Mouse (Mus musculus): Measurements from ENCODE around the gene Ube2s. TPM values are rescaled to one million over a fixed set of nuclear protein-coding genes. Genes with fewer than 3 reads are reported as not detected.

The Ube2s gene
- polyA plus RNA-seq, 1 experiment from 2014 or later, result 174 TPM

DNA sequence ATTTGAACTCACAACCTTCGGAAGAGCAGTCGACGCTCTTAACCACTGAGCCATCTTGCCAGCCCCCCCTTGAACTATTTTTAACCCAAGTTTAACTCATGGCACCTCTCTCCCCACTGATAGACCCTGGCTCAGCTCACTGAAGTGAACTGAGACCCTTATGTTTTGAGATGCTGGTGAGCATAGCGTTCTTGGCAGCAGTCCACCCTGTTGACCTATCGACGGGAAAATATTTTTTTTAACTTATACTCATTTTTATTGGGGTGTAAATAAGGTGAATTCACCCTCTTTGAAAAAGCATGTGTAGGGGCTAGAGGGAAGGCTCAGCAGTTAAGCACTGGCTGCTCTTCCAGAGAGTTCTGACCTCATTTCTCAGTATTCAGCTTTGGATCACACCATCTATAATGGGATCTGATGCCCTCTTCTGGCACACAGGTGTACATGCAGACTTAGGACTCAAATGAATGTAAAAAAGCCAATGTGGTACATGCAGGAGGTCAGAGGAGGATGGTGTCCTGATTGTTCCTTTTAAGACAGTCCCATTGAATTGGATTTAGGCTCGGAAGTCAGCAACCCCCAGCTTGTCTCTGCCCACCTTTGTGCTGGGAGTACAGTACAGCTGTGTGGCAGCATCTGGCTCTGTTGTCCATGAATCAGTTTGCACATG, 16.5 kb downstream of the Ube2s start:
- H3K27ac ChIP-seq, result no peak overlapping the region
- H3K4me3 ChIP-seq (ENCODE audit: inconsistent target), result no peak overlapping the region
- H3K79me2 ChIP-seq (ENCODE audit: inconsistent target), result peaks cover 18% of the 10 kb centered on the region
- 75% methylated on average over 7 of the region's 7 CpGs for WGBS (ENCODE audit: missing documents)
- peaks cover 21% of the 10 kb centered on the region for H3K36me3 ChIP-seq (ENCODE audit: inconsistent target)

DNA sequence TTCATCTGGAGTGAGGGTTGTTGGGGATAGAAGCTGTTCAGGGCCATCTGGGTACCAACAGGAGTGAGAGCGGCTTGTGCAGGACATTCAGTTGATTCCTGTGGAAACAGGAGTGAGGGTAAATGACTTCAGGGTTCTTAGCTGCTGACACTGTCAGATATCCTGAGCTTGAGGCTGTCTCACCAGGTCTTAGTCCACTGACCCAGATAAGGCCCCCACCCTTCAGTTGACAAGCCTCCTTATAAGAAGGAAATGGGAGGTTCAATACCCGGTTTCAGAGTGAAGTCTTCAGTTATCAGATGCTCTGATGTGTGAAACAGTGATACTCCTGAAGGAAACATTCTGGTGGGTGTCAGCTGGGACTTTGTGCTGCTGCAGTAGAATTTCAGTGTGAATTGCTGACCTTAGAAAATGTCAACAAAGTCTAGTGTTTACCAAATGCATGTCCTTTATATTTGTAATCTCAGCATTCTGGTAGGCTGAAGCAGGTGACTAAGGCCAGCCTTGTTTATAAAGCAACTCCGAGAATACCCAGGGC, 17.7 kb downstream of the Ube2s start:
- 69% methylated on average over 3 of the region's 3 CpGs for WGBS (ENCODE audit: missing documents)
- H3K4me3 ChIP-seq (ENCODE audit: inconsistent target), result no peak overlapping the region
- H3K27ac ChIP-seq, result no peak overlapping the region
- peaks cover 21% of the 10 kb centered on the region for H3K36me3 ChIP-seq (ENCODE audit: inconsistent target)
- H3K79me2 ChIP-seq (ENCODE audit: inconsistent target), result peaks cover 18% of the 10 kb centered on the region

DNA sequence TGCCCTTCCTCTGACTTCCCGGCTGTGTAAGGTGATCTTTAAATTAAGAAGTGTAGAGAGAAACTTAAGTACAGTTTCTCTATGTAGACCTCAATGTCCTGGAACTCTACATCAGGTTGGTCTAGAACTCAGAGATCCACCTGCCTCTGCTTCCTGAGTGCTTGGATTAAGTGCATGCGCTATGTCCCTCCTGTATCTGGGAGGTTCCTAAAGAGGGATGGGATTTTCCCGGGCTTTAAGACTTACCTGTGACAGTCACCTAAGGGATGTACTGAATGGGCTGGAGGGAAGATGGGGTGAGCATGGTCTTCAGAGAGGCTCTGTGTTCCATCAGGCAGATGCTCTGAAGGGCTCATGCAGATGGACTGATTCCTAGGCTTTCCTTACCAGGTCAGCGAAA, 18.7 kb downstream of the Ube2s start:
- H3K27ac ChIP-seq, result peak overlapping the region; percentile 85
- 40% methylated on average over 4 of the region's 4 CpGs for WGBS (ENCODE audit: missing documents)
- peaks cover 18% of the 10 kb centered on the region for H3K79me2 ChIP-seq (ENCODE audit: inconsistent target)
- peaks cover 21% of the 10 kb centered on the region for H3K36me3 ChIP-seq (ENCODE audit: inconsistent target)
- peak overlapping the region; percentile 95 for H3K4me3 ChIP-seq (ENCODE audit: inconsistent target)

DNA sequence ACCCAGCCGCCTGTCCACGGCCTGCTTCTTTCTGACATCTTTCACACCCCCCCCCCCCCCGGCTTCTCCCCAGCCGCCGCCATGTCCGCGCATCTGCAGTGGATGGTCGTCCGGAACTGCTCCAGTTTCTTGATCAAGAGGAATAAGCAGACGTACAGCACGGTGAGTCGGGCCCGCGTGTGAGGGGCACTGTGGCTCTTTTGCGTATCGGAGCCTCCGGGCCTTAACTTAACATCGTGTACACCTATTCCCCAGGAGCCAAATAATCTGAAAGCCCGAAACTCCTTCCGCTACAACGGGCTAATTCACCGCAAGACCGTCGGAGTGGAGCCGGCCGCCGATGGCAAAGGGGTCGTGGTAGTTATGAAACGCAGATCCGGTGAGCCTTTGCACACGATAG, 19.1 kb downstream of the Ube2s start:
- Histone ChIP-seq H3K27ac (peak overlapping the region; percentile 85), H3K4me3 (ENCODE audit: inconsistent target) (peak overlapping the region; percentile 95), H3K36me3 (ENCODE audit: inconsistent target) (peaks cover 21% of the 10 kb centered on the region), H3K79me2 (ENCODE audit: inconsistent target) (peaks cover 18% of the 10 kb centered on the region)
- under 1% methylated on average over 26 of the region's 31 CpGs for WGBS (ENCODE audit: missing documents)

DNA sequence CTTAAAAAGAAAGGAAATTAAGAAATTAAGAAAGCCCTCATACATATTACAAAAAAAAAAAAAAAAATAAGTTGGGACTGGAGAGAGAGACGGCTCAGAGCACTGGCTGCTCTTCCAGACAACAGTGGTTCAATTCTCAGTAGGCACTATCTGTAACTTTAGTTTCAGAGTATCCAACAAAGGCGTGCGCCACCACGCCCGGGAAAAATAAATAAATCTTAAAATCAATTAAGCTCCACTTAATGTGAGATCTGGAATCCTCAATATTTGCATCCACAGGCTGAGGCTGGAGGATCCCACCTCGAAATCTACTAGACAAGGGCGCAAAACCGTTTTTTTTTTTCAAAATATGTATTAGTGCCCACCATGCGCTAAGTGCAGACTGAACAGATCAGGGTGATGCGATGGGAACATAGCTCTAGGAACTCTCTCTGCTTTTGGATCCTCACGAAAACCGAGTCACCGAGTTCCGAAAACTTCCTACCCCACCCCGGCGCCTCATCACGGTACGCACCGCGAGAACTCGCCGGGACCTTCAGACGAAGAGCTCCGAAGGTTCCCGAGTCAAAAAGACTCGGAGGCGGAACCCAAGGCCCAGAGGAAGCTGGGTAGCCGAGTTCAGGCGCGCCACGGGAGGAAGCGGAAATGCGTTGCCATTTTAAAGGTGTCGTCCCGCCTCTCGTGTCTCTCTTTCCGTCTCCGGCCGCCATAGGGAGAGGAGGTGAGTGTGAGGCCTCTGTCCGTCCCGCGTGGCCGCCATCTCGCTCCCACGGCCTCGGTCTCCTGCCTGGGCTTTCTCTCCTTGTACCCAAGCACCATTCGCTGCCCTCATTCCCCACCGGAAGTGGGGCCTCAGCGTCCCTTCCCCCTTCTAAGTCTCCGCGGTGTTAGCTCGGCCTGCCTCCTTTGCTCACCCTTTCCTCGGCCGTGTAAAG, 19.8 kb downstream of the Ube2s start, which contains the start of gene Rpl28:
TSS of gene Rpl28 (plus strand) at position 597 of the 935 bp plus-strand sequence.
- WGBS (ENCODE audit: missing documents), result 2% methylated on average over 47 of the region's 54 CpGs
- Histone ChIP-seq H3K79me2 (ENCODE audit: inconsistent target) (peaks cover 18% of the 10 kb centered on the region), H3K27ac (peak within 1 kb of the TSS; percentile 85), H3K4me3 (ENCODE audit: inconsistent target) (peak within 1 kb of the TSS; percentile 95), H3K36me3 (ENCODE audit: inconsistent target) (peaks cover 21% of the 10 kb centered on the region)

DNA sequence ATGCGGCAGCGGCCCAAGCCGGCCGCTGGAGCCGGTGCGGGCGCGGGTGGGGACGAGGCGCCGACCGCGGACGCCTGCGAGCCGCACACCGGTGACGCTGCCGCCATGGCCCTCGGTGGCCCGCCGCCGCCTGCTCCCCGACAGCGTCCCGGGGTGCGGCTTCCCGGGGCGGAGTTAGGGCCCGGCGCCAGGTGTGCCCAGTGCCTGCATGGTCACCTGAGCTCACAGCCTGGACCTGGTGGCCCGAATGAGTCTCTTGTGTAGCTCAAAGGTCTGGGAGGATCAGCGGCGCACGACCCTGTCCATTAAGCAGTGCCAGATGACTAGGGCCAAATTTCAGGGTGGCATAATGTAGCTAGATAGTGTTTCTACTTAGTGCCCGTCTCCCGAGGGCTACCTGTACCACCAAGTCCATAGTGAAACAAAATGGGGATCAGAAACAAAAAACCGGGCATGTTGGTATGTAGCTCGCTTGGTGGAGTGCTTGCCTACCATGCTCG, 22.9 kb downstream of the Ube2s start, which contains the start of gene Tmem238:
TSS of gene Tmem238 (minus strand) at position 221 of the 500 bp plus-strand sequence.
- no peak within 1 kb of the TSS for H3K27ac ChIP-seq
- 0 out of 2 replicates have a peak, but pooled peaks cover 2% of the 10 kb centered on the region for H3K36me3 ChIP-seq (ENCODE audit: inconsistent target)
- peak within 1 kb of the TSS; percentile 22 for H3K4me3 ChIP-seq (ENCODE audit: inconsistent target)
- peaks cover 18% of the 10 kb centered on the region for H3K79me2 ChIP-seq (ENCODE audit: inconsistent target)
- WGBS (ENCODE audit: missing documents), result 10% methylated on average over 40 of the region's 40 CpGs

DNA sequence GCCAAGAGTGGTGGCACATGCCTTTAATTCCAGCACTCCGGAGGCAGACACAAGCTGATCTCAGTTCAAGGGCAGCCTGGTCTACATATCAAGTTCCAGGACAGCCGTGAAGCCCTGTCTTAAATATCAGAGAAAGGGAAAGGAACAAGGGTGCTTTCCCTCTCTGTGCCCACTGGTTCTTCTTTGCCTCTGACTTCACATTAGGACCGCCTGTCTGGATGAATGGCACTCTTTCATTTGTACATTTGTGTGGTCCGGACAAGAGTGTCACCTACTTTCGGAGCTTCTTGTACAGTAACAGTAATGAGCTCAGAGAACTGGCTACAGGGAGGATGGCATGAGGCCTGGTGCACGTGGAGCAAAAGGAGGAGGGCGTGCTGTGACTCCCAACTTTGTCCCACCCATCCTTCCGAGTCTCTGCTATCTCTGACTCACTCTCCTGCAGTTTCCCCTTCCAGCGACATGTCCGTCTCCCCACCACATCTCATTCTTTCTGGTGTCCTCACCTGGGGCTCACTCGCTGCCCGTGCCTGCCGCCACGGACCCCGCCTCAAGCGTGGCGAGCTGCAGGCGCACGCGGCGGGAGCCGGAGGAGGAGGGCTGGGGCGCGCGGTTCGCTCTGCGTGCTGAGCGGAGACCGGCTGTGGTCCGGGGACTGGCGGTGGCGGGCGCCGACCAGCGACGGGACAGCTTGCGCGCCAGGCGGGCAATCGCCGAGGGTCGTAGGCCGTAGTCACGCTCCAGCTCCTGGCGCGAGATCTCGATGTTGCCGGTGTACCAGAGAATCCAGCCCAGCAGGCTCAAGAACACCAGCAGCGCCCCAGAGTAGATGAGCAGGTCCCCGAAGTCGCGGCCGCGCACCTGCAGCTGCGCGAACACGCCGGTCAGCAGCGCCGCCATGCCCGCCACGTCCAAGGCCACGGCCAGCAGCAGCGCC, 23.6 kb downstream of the Ube2s start:
- H3K27ac ChIP-seq, result no peak overlapping the region
- H3K79me2 ChIP-seq (ENCODE audit: inconsistent target), result peaks cover 10% of the 10 kb centered on the region
- peak overlapping the region; percentile 22 for H3K4me3 ChIP-seq (ENCODE audit: inconsistent target)
- 2% methylated on average over 63 of the region's 64 CpGs for WGBS (ENCODE audit: missing documents)
- no peaks in the 10 kb centered on the region for H3K36me3 ChIP-seq (ENCODE audit: inconsistent target)

DNA sequence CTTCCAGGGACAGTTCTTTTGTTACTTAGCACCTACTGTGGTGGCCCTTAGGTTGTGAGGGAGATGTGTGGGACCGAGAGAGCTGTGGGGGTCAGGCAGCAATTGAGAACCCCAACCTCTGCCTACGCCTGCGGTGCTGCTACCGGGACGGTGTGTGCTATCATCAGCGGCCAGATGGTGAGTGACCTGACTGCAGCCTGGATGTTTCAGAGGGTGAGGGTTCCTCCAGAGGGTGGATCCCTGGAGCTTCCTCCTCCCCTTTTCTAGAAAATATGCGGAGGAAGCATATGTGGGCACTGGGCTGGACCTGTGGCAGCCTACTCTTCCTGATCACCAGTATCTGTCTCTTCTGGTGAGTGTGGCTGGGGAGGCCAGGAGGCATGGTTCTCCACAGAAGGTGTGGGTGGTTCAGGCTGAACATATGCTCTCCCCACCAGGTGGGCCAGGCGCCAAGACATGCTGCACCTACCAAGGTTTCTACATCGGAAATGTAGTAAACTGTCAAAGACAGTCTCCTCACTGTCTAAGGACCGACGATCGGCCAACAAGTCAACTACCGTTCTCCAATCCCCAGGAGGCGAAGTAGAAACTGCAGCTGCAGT, 28.6 kb downstream of the Ube2s start:
- no peaks in the 10 kb centered on the region for H3K36me3 ChIP-seq (ENCODE audit: inconsistent target)
- no peak overlapping the region for H3K4me3 ChIP-seq (ENCODE audit: inconsistent target)
- no peak overlapping the region for H3K27ac ChIP-seq
- no peaks in the 10 kb centered on the region for H3K79me2 ChIP-seq (ENCODE audit: inconsistent target)
- WGBS (ENCODE audit: missing documents), result 84% methylated on average over 14 of the region's 14 CpGs

DNA sequence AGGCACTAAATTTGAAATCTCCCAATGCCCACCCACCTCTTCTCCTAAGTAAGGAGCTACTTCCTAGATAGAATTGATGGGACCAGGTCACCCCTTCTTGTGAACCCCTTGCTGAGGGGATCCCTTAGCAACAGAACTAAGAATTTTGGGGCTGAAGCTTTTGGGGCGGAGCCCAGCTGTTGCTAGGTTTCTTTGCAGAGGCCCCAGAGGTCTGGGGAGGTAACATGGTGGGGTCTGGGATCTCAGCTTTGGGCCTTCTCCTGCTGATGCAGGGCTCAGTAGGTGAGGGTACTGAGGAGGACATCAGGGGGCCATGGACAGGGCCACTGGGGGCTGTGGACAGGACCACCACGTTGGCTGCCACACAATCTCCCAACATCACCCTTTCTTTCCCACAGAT, 29.6 kb downstream of the Ube2s start, which contains the start of the genes Il11 and Tmem190:
TSS of gene Il11 (minus strand) at position 101 of the 400 bp plus-strand sequence.
TSS of gene Tmem190 (plus strand) at position 179 of the 400 bp plus-strand sequence.
- Histone ChIP-seq H3K27ac (no peak within 1 kb of the TSS), H3K79me2 (ENCODE audit: inconsistent target) (no peaks in the 10 kb centered on the region), H3K36me3 (ENCODE audit: inconsistent target) (no peaks in the 10 kb centered on the region), H3K4me3 (ENCODE audit: inconsistent target) (no peak within 1 kb of the TSS)
- WGBS (ENCODE audit: missing documents), result 75% methylated on average over 2 of the region's 2 CpGs

DNA sequence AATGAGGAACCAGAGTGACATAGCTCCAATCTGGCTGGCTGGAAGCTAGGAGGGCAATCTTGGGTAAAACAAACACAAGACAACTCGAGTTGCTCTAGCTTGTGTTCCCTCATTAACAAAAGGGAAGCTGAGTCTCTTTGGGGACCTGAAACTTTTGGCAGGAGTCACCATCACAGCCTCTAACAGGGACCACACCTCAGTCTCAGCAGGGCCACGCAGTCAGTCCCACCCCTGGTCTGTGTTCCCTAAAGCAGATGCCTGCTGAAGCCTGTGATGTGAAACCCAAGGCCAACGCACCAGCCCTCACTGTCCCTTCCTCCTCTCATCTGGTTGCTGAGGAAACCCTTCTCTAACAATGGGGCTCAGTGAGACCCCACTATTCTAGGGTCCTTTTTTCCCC, 30.3 kb downstream of the Ube2s start:
- Histone ChIP-seq H3K36me3 (ENCODE audit: inconsistent target) (no peaks in the 10 kb centered on the region), H3K27ac (no peak overlapping the region), H3K79me2 (ENCODE audit: inconsistent target) (no peaks in the 10 kb centered on the region), H3K4me3 (ENCODE audit: inconsistent target) (no peak overlapping the region)
- 38% methylated on average over 3 of the region's 3 CpGs for WGBS (ENCODE audit: missing documents)

DNA sequence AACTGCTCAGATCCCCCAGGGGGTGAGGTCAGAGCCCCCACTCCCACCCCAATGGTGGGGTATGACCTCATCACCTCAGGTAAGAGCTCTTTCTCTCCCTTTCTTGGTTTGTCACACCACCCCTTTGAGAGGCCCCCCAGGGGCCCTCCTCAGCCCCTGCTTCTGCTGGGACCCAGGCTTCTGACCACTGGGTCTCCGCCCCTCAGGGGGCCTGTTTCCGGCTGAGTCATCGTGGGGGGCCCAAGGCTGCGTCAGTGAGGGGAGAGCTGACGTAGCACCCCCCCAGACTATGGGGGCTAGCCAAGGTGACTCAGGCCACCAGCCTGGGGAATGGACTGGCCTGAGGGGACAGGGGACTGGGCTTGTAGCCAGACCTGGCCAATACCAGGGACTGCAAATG, 32.5 kb downstream of the Ube2s start:
- no peaks in the 10 kb centered on the region for H3K79me2 ChIP-seq (ENCODE audit: inconsistent target)
- H3K4me3 ChIP-seq (ENCODE audit: inconsistent target), result no peak overlapping the region
- WGBS (ENCODE audit: missing documents), result 2% methylated on average over 5 of the region's 5 CpGs
- H3K27ac ChIP-seq, result no peak overlapping the region
- H3K36me3 ChIP-seq (ENCODE audit: inconsistent target), result no peaks in the 10 kb centered on the region

DNA sequence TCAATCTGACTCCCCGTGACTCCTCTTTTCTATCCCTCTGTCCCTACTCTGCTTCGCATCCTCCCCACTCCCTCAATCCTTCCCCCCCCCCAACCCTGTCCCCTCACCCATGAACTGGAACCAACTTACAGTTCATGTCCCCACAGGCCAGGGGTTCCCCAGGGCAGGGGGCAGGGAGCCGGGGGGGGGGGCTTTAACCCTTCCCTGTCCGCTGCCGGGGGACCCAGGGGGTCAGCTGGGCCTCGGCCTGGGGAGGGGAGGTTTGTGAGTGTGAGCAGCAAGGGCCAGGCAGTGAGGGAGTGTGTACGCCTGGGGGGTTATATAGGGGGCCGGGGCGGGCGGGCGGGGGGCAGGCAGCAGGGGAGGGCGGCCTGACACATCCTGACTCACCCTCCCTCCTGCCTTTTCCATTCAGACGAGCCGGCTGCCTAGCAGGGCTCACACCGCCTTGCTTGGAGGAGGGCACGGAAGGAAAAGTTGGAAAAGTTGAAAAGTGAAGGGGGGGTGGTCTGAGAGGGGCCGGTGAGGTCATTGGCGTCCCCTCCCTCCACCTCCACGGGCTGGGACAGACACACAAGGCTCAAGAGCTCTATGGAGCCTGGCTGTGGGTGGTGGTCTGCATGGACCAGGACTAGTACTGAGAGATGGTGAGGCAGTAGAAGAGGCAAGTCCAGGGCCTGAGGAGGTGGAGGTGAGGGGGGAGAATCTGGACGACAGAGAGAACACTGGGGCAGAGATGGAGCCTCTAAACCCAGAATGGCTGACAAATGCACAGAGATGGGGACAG, 34.3 kb downstream of the Ube2s start:
- no peak overlapping the region for H3K4me3 ChIP-seq (ENCODE audit: inconsistent target)
- H3K27ac ChIP-seq, result no peak overlapping the region
- no peaks in the 10 kb centered on the region for H3K79me2 ChIP-seq (ENCODE audit: inconsistent target)
- WGBS (ENCODE audit: missing documents), result 48% methylated on average over 20 of the region's 20 CpGs
- H3K36me3 ChIP-seq (ENCODE audit: inconsistent target), result no peaks in the 10 kb centered on the region

Measured in macrophage (primary cell).